Mouse (Mus musculus) liver, embryonic 14.5 days (tissue): ENCODE measurements around the gene Cops7a.

Experiments used
- CTCF ChIP-seq: IDR thresholded peaks from 2 replicates; pipeline ENCODE4 v1.5.1; 2016; ENCODE audit warnings: antibody characterized with exemption, low read depth, control low read depth
- EP300 ChIP-seq: IDR thresholded peaks from 2 replicates; pipeline ENCODE4 v1.6.1; 2016; ENCODE audit warnings: antibody characterized with exemption, low read depth

DNA sequence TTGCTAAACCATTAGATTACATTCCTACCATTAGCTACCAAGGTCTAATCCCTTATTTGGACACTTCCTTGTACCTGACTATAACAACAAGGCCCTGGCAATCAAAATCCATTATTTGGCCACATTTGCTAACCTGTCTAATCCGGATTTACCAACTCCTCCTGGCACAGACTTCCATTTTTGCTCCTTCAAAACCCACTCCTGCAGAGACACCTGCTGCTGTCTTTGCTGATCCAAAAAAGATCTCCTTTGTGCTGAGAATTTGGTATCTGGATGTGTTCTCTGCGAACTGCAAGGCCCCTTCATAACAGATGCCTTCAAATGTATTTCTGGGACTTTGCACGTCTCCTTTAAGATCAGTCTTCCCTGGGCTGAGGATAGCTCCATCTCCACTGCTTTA lies 21.8 kb downstream of the Cops7a start:
- TF ChIP-seq EP300, result no peak
- no peak for TF ChIP-seq CTCF
